Mouse (Mus musculus) forebrain, embryonic 11.5 days (tissue): ENCODE results near the gene Cdh4. TPM values are rescaled to one million over a fixed set of nuclear protein-coding genes. Genes with fewer than 3 reads are reported as not detected.
A peak's percentile ranks its signal among the peaks of the same experiment; 100 is the strongest.

Experiments
- ATAC-seq: fragments of 200-750 bp; cut with Nextera tagmentation; replicated peaks from 2 replicates; pipeline ENCODE4 v1.8.0; 2017; ENCODE audit warnings: moderate TSS enrichment; ENCODE audit not compliant: low FRiP score
- DNase-seq: peaks from one replicate; pipeline ENCODE4 v3.0.0-alpha.2; 2017; ENCODE audit warnings: low spot score
- H3K27ac ChIP-seq: fragments of 300-500 bp; sonication (generic); 2 replicates; pipeline ENCODE4 v1.5.1; 2014; ENCODE audit warnings: low read depth, low read length
- H3K27me3 ChIP-seq: fragments of 300-500 bp; sonication (generic); 2 replicates; pipeline ENCODE4 v1.6.1; 2014; ENCODE audit warnings: mild to moderate bottlenecking, low read length, mixed read lengths; ENCODE audit not compliant: control insufficient read depth, insufficient read depth
- H3K36me3 ChIP-seq: fragments of 300-500 bp; sonication (generic); 2 replicates; pipeline ENCODE4 v1.6.1; 2014; ENCODE audit warnings: mild to moderate bottlenecking, low read length, moderate library complexity, mixed read lengths; ENCODE audit not compliant: control insufficient read depth, insufficient read depth
- H3K4me1 ChIP-seq: fragments of 300-500 bp; sonication (generic); replicated peaks from 2 replicates; pipeline ENCODE4 v1.6.1; 2014; ENCODE audit warnings: low read length, mixed read lengths; ENCODE audit not compliant: control insufficient read depth, insufficient read depth
- H3K4me2 ChIP-seq: fragments of 300-500 bp; sonication (generic); 2 replicates; pipeline ENCODE4 v1.6.1; 2014; ENCODE audit warnings: low read depth, mild to moderate bottlenecking, low read length, moderate library complexity, mixed read lengths; ENCODE audit not compliant: severe bottlenecking
- H3K4me3 ChIP-seq: fragments of 300-500 bp; sonication (generic); 2 replicates; pipeline ENCODE4 v1.5.1; 2014; ENCODE audit warnings: low read depth, low read length
- H3K9ac ChIP-seq: fragments of 300-500 bp; sonication (generic); 2 replicates; pipeline ENCODE4 v1.6.1; 2014; ENCODE audit warnings: low read length
- H3K9me3 ChIP-seq: fragments of 300-500 bp; sonication (generic); 2 replicates; pipeline ENCODE4 v1.6.1; 2016; ENCODE audit warnings: low read length, mixed read lengths; ENCODE audit not compliant: control insufficient read depth
- WGBS: fragments of 180-500 bp; shearing (Covaris S2); extraction: QIAGEN DNeasy Blood & Tissue Kit; methylation state at CpG from one replicate; pipeline ENCODE4 v1.1.7; 2014; 5-methylcytosine and 5-hydroxymethylcytosine counted together
- polyA plus RNA-seq: library from polyadenylated mRNA; unstranded; fragments of >200 nt; fragmentation: Nextera tagmentation; extraction: Ambion mirVana; gene quantifications from 2 replicates; pipeline ENCODE4 v1.2.1, GENCODE M21; 2014

Cdh4 gene
- polyA plus RNA-seq, 1 experiment from 2014 or later, result 24.5 TPM

DNA sequence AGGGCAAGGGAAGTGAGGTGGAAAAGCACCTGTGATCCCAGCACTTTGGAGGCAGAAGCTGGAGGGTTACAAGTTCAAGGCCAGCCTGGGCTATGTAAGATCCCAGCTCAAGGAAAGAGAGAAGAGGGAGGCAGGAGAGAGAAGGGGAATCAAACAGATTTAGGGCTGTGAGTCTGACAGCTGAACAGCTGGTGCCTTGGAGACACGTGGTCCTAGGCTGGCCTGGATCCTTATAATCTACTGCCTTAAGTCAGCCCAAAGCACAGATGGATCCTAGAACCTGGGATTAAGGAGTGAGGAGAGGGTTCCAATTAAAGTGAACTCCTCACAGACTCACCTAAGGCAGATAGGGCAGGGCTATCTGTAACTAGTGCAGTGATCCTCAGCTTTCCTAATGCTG is 352.1 kb downstream of the Cdh4 start:
- H3K4me1 ChIP-seq, result peaks cover 16% of the 10 kb centered on the region
- H3K4me3 ChIP-seq, result no peak overlapping the region
- 71% methylated on average over 1 of the region's 1 CpGs for WGBS
- DNase-seq (no peak), ATAC-seq (no peak)
- H3K36me3 ChIP-seq, result no peaks in the 10 kb centered on the region
- no peaks in the 10 kb centered on the region for H3K27me3 ChIP-seq
- H3K27ac ChIP-seq, result no peak overlapping the region
- no peak overlapping the region for H3K4me2 ChIP-seq
- H3K9me3 ChIP-seq, result no peaks in the 10 kb centered on the region
- H3K9ac ChIP-seq, result no peak overlapping the region

DNA sequence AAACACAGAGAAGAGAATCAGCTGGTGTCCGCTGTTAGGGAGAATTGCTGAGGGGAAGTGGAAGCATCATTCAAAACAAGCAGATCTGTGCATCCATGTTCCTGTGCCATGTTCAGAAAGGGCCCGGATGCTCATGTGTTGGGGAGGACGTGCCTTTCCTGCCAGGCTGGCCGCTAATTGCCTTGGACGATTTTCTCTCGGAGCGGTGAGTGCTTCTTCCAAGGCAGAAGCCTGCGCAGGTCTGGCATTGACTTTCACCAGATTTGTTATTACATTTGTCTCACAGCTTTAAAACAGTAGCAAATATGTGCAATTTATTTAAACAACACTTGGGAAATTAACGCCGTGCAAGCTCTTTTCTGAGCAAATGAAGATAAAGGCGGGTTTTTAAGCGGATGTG is 353.2 kb downstream of the Cdh4 start:
- ATAC-seq (no peak), DNase-seq (no peak)
- Histone ChIP-seq H3K4me1 (peaks cover 16% of the 10 kb centered on the region), H3K9me3 (no peaks in the 10 kb centered on the region), H3K36me3 (no peaks in the 10 kb centered on the region), H3K4me3 (no peak overlapping the region), H3K4me2 (no peak overlapping the region), H3K9ac (no peak overlapping the region), H3K27me3 (no peaks in the 10 kb centered on the region), H3K27ac (no peak overlapping the region)
- 82% methylated on average over 12 of the region's 12 CpGs for WGBS

DNA sequence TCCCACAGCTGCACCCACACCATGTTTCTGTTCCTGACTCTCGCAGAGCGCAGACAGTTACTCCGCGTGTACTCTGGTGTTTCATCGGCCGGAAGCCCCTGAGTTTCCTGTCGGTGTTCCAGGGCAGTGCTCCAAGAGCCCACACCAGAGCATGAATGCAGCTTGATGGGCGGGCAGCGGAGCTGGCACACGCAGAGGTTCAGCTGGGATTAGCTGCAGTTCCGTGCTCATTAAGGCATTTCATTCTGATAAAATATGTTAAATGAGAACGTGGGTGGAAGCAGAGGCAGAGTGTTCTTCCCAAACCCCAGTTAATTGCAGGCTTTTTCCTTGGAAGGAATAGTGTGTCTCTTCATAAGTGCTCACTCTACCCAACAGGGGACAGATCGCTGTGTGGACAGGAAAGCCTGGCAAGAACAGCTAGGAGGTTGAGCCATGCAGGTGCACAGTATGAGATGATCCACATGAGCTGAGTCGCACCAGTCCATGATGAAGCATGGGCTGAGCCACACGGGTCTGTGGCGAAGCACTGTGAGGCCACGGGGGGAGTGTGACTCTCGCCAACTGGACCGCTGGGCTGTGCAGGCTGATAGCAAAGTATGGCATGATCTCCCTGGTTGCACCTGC is 357.8 kb downstream of the Cdh4 start:
- no peak for DNase-seq
- H3K4me3 ChIP-seq, result no peak overlapping the region
- ATAC-seq, result no peak
- H3K36me3 ChIP-seq, result no peaks in the 10 kb centered on the region
- no peaks in the 10 kb centered on the region for H3K4me1 ChIP-seq
- WGBS, result 90% methylated on average over 19 of the region's 19 CpGs
- no peaks in the 10 kb centered on the region for H3K9me3 ChIP-seq
- H3K27ac ChIP-seq, result no peak overlapping the region
- H3K27me3 ChIP-seq, result no peaks in the 10 kb centered on the region
- H3K4me2 ChIP-seq, result no peak overlapping the region
- no peak overlapping the region for H3K9ac ChIP-seq

DNA sequence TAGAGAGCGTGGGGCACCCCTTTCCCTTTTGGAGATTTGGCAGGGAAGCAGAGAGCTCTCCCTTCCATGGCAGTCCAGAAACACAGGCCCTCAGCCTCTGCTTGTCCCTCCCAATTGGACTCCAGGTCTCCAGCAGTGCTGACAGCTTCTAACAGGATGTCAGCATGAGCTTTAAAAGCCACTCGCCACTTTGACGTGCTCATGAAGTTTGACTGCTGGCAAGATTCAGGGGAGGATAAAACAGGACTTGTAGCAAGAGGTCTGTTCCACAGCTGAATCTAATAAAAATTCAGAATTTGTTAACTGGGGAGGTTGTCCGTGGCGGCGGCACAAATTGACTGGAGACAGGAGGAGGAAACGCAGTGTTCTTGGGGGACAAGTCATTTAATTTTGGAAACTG is 358.8 kb downstream of the Cdh4 start:
- H3K4me3 ChIP-seq, result no peak overlapping the region
- H3K4me2 ChIP-seq, result no peak overlapping the region
- H3K27ac ChIP-seq, result no peak overlapping the region
- no peaks in the 10 kb centered on the region for H3K9me3 ChIP-seq
- H3K27me3 ChIP-seq, result no peaks in the 10 kb centered on the region
- no peak overlapping the region for H3K9ac ChIP-seq
- no peaks in the 10 kb centered on the region for H3K4me1 ChIP-seq
- 82% methylated on average over 7 of the region's 7 CpGs for WGBS
- H3K36me3 ChIP-seq, result no peaks in the 10 kb centered on the region
- ATAC-seq (no peak), DNase-seq (no peak)

DNA sequence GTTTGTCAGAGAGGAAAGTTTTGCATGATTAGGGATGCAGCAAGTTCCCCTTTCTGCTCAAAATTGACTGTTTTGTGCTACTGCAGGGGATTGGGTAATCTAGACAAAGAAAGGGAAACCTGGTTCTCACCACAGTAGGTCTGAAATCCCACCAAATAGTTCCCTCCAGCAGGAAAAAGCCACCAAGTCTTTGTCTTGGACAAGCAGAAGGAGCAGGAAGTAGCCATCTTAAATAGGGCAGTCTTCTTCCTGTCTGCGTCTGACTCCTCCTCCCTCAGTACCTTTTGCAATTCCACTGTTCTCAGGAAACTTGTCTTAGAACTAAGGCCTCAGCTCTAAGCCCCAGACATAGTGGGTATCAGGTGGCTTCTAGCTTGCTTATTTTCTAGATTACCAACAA is 360.2 kb downstream of the Cdh4 start:
- Histone ChIP-seq H3K4me2 (no peak overlapping the region), H3K4me1 (no peaks in the 10 kb centered on the region), H3K27me3 (no peaks in the 10 kb centered on the region), H3K36me3 (no peaks in the 10 kb centered on the region), H3K27ac (no peak overlapping the region), H3K9me3 (no peaks in the 10 kb centered on the region), H3K9ac (no peak overlapping the region), H3K4me3 (no peak overlapping the region)
- 90% methylated on average over 1 of the region's 1 CpGs for WGBS
- ATAC-seq, result no peak
- DNase-seq, result no peak

DNA sequence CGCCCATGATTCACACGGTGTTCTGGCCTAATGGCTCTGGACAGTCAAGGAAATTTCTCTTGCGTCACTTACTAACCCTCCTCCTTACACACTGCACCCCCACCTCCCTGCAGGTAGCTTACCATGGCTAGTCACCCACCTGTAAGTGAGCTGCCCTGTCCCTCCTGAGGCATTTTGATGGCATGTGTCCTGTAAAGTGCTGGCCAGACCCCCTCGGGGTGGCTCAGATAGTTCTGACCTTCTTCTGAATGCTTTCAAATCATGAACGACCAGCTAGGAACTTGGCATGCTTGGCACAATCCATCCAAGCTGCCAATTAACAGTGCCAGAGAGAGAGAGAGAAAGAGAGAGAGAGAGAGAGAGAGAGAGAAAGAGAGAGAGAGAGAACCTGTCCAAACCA is 368.9 kb downstream of the Cdh4 start:
- Histone ChIP-seq H3K9me3 (no peaks in the 10 kb centered on the region), H3K4me1 (no peaks in the 10 kb centered on the region), H3K36me3 (no peaks in the 10 kb centered on the region), H3K4me2 (no peak overlapping the region), H3K27ac (no peak overlapping the region), H3K4me3 (no peak overlapping the region), H3K9ac (no peak overlapping the region), H3K27me3 (no peaks in the 10 kb centered on the region)
- ATAC-seq (no peak), DNase-seq (no peak)
- 86% methylated on average over 5 of the region's 5 CpGs for WGBS

DNA sequence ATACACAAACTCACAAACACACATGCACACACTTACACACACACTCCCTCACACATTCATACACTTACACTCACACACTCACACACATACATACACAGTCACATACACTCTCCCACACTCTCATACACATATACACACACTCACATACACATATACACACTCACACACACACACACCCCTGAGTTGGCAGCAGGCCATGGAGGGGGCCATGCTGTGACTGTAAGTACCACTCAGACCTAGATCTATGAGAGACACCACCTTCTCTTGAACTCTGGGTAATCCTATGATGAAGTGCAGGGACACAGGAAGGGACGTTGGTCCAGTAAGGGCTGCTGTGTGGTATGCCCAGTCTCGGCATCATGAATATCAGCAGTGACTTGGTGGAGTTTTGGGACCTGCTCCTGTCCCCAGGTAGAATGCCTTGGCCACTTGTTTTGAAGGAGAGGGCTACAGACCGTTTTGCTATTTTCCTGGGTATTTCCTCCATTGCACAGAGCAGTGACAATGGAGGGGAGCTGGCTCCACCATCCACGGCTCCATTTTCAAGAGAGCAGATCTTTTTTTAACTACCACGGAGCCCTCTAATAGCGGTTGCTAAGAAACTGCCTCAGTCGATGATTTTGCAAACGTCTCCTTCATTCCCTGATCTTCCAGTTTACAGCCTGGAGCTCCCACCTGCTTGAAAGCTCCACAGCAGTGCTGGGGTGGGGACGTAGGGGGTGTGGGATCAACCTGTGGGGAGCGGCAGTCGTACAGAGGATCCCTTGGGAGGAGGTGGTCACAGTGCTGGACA is 371.0 kb downstream of the Cdh4 start:
- Histone ChIP-seq H3K36me3 (no peaks in the 10 kb centered on the region), H3K4me3 (no peak overlapping the region), H3K9me3 (no peaks in the 10 kb centered on the region), H3K9ac (no peak overlapping the region), H3K27me3 (no peaks in the 10 kb centered on the region), H3K27ac (no peak overlapping the region), H3K4me2 (no peak overlapping the region), H3K4me1 (no peaks in the 10 kb centered on the region)
- ATAC-seq (no peak), DNase-seq (no peak)
- 80% methylated on average over 11 of the region's 11 CpGs for WGBS

DNA sequence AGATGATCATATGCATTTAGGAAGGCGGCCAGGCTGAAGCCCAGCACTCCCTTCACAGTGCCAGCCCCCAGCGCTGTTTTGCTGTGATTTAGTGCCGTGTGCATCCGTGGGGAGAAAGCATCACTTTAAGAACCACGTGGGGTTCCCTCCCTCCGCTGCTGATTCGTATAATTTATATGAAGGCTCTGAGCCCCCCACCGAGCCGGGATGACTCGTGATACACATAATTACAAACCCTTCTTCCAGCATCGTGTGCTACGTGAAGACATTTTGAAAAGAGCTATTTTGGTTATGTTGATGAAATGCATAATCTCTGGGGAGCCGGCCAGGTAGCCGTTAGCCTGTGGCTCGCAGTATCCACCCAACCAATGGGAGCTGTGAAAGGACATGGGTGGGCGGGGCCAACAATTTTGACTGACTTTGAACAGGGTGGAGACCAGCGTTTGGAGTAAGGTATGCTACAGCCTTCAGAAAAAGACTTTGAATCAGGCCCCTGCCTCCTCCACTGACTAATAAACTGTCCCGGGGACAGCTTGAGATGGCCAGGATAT is 382.6 kb downstream of the Cdh4 start:
- Histone ChIP-seq H3K4me1 (no peaks in the 10 kb centered on the region), H3K4me2 (no peak overlapping the region), H3K27ac (no peak overlapping the region), H3K36me3 (no peaks in the 10 kb centered on the region), H3K27me3 (no peaks in the 10 kb centered on the region), H3K9ac (no peak overlapping the region), H3K9me3 (no peaks in the 10 kb centered on the region), H3K4me3 (no peak overlapping the region)
- 0 out of 2 replicates have a peak, but pooled peaks have one; percentile 44 for ATAC-seq
- WGBS, result 43% methylated on average over 18 of the region's 18 CpGs
- DNase-seq, result no peak
